Mouse (Mus musculus) stomach, embryonic 14.5 days (tissue): ENCODE measurements around the gene Asb2. TPM values are rescaled to one million over a fixed set of nuclear protein-coding genes. Genes with fewer than 3 reads are reported as not detected.

Source experiments
- ATAC-seq: fragments of 200-750 bp; cut with Nextera tagmentation; 2 replicates; pipeline ENCODE4 v1.8.0; 2017; ENCODE audit warnings: low read depth, moderate TSS enrichment; ENCODE audit not compliant: insufficient number of reproducible peaks, insufficient read depth, low FRiP score
- H3K27ac ChIP-seq: fragments of 300-500 bp; sonication (generic); 2 replicates; pipeline ENCODE4 v1.5.1; 2014; ENCODE audit warnings: mild to moderate bottlenecking, low read length, moderate library complexity, mixed read lengths
- H3K27me3 ChIP-seq: fragments of 300-500 bp; sonication (generic); 2 replicates; pipeline ENCODE4 v1.6.1; 2014; ENCODE audit warnings: low read length, control low read depth, mixed read lengths; ENCODE audit not compliant: control insufficient read depth, insufficient read depth
- H3K36me3 ChIP-seq: fragments of 300-500 bp; sonication (generic); 2 replicates; pipeline ENCODE4 v1.6.1; 2014; ENCODE audit warnings: mild to moderate bottlenecking, control low read depth, low read length, moderate library complexity, mixed read lengths; ENCODE audit not compliant: control insufficient read depth, insufficient read depth
- H3K4me1 ChIP-seq: fragments of 300-500 bp; sonication (generic); 2 replicates; pipeline ENCODE4 v1.6.1; 2014; ENCODE audit warnings: low read length, control low read depth, mixed read lengths; ENCODE audit not compliant: control insufficient read depth, insufficient read depth
- H3K4me2 ChIP-seq: fragments of 300-500 bp; sonication (generic); replicated peaks from 2 replicates; pipeline ENCODE4 v1.6.1; 2014; ENCODE audit warnings: low read depth, low read length, control low read depth
- H3K4me3 ChIP-seq: fragments of 300-500 bp; sonication (generic); 2 replicates; pipeline ENCODE4 v1.5.1; 2014; ENCODE audit warnings: low read depth, low read length, control low read depth
- H3K9ac ChIP-seq: fragments of 300-500 bp; sonication (generic); replicated peaks from 2 replicates; pipeline ENCODE4 v1.6.1; 2014; ENCODE audit warnings: low read depth, mild to moderate bottlenecking, control low read depth, low read length, moderate library complexity, mixed read lengths
- H3K9me3 ChIP-seq: fragments of 300-500 bp; sonication (generic); 2 replicates; pipeline ENCODE4 v1.6.1; 2016; ENCODE audit warnings: low read depth, low read length, control low read depth; ENCODE audit not compliant: control insufficient read depth
- WGBS: fragments of 180-500 bp; shearing (Covaris S2); extraction: QIAGEN DNeasy Blood & Tissue Kit; methylation state at CpG from one replicate; pipeline ENCODE4 v1.1.7; 2014; 5-methylcytosine and 5-hydroxymethylcytosine counted together
- polyA plus RNA-seq: library from polyadenylated mRNA; unstranded; fragments of >200 nt; fragmentation: Nextera tagmentation; extraction: Ambion mirVana; gene quantifications from 2 replicates; pipeline ENCODE4 v1.2.1, GENCODE M21; 2014

Gene Asb2
- 22.0 and 22.3 TPM in 2 replicates for polyA plus RNA-seq

DNA sequence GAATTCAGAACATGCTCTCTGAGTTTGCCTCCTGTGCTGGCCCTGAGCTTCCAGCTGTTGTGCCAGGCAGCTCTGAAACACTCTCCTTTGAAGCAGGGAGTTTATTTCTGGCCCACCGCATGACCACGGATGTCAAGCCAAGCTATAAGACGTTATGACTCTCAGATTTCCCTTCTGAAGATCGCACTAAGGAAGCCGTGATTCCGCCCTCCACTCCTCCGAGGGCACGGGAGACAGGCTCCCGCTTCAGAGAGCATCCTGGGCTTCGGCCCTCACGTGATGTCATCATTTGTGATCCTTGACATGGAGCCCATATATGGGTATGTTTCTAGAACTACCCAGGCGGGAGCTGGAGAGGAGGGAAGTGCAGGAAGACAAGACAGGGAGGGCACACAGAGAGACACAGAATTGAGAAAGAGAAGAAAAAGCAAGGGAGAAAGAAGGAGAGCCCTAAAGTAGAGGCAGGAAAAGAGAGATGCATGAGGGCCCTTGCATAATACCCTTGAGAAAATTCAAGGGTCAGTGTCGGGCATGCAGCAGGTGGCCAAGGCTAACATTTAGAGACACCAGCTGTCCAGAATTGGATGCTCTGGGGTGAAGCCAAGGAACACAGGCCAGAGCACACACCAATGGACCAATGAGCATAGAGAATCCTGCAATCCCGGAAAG lies at the start of gene Asb2:
Gene Asb2 (minus strand): TSS at position 256 of the 669 bp plus-strand sequence.
- Histone ChIP-seq H3K27ac (peak within 1 kb of the TSS; percentile 52), H3K4me1 (no peaks in the 10 kb centered on the region), H3K4me2 (no peak within 1 kb of the TSS), H3K36me3 (no peaks in the 10 kb centered on the region), H3K9ac (0 out of 2 replicates have a peak within 1 kb of the TSS, but pooled peaks have one; percentile 10), H3K27me3 (no peaks in the 10 kb centered on the region), H3K4me3 (0 out of 2 replicates have a peak within 1 kb of the TSS, but pooled peaks have one; percentile 2), H3K9me3 (no peaks in the 10 kb centered on the region)
- WGBS: 45% methylated on average over 14 of the region's 14 CpGs
- no peak; the same call in 1 of the 2 replicates for ATAC-seq

DNA sequence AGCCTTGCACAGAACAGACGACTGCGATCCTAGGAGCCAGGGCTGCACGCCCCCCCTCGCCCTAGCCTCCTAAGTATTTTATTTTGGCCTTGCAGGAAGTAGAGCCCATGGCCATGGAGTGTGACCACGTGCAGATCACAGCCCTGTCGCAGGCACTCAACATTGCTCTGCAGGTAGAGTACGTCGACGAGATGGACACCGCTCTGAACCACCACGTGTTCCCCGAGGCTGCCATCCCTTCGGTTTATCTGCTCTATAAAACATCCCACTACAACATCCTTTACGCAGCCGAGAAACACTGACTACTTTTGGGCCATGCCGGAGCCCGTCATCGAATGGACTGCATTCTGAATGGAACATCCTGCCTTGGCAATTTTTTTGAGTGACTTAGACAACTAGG lies 48.3 kb upstream of the Asb2 start:
- peaks cover 38% of the 10 kb centered on the region for H3K36me3 ChIP-seq
- no peak overlapping the region for H3K27ac ChIP-seq
- H3K4me3 ChIP-seq: no peak overlapping the region
- H3K4me2 ChIP-seq: no peak overlapping the region
- no peaks in the 10 kb centered on the region for H3K4me1 ChIP-seq
- H3K27me3 ChIP-seq: no peaks in the 10 kb centered on the region
- ATAC-seq: no peak
- no peaks in the 10 kb centered on the region for H3K9me3 ChIP-seq
- H3K9ac ChIP-seq: no peak overlapping the region
- WGBS: 89% methylated on average over 18 of the region's 18 CpGs

DNA sequence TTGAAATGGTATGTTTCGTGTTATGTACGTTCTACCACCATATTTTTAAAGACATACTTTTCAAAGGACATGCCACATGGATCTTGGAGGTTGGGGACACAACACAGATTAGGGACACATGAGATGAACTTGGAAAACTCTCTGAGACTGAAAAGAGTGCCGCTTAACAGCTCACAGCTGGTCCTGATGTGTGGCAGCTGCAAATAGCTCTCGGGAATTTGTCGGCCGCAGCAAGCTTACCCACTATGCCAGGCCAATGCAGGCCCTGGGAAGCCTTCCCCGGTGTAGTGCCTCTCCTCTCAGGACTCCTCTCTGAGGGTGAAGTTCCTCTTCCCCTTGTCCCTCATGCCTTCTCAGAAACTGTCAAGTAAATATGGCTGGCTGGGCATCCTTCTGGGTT lies 41.0 kb upstream of the Asb2 start:
- Histone ChIP-seq H3K9ac (no peak overlapping the region), H3K27me3 (no peaks in the 10 kb centered on the region), H3K9me3 (no peaks in the 10 kb centered on the region), H3K4me1 (no peaks in the 10 kb centered on the region), H3K36me3 (no peaks in the 10 kb centered on the region; the same call in 1 of the 2 replicates), H3K4me3 (no peak overlapping the region), H3K4me2 (no peak overlapping the region), H3K27ac (no peak overlapping the region)
- ATAC-seq: no peak
- WGBS: 65% methylated on average over 7 of the region's 7 CpGs

DNA sequence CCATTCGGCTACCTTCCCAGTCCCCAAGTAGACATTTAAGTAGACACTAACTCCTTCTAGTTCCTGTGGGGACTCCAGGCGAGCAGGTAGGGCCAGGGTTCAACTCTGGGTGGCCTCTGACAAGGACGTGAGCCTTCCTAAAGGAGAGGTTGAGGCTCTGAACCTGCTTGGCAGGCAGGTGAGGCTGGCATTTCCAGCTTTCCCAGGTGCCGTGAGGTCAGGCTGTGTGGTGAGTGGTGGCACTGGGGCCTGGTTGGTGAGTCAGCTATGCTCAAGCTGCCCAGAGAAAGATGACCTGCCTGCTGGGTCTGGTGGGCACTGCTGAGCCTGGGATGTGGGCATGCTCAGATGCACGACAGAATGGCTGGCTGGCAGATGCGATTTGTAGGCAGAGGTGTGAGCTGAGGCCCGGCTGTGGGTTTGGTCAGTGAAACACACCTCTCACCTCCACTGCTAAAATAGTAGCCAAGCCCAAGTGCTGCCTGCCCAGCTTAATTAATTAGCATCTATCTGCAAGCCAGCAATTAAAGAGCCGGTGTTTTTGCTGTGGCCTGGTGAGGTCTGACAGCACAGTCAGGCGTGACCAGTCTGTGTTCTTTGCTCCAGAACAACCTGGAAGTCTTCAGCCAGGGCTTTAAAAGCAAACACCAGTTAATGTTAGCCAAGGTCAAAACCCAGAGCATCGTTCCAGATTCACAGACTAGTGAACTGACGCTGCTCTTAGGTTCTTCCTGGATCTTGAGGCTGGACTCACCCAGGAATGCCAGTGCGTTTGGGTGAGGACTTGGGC lies 39.9 kb upstream of the Asb2 start:
- Histone ChIP-seq H3K36me3 (no peaks in the 10 kb centered on the region; the same call in 1 of the 2 replicates), H3K9ac (no peak overlapping the region), H3K9me3 (no peaks in the 10 kb centered on the region), H3K4me3 (no peak overlapping the region), H3K27me3 (no peaks in the 10 kb centered on the region), H3K27ac (no peak overlapping the region), H3K4me1 (no peaks in the 10 kb centered on the region), H3K4me2 (no peak overlapping the region)
- 62% methylated on average over 12 of the region's 12 CpGs for WGBS
- no peak for ATAC-seq

DNA sequence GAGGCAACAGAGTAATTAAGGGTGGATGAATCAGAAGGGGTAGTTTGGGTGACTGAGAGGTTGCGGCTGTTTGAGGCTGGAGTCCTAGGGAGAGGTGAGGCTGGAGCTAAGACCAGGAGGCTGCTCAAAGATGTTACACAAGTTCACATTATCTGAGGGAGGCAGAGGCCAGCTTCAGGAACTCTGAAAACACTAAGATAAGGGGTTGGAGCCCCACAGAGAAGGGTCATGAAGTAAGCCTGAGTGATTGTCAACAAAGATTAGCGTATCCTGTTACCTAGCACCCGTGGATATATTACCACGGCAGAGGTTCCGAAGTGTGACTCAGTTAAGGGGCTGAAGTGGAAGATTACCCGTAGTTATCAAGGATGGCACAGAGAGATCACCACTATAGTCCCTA lies 37.7 kb upstream of the Asb2 start:
- no peaks in the 10 kb centered on the region for H3K27me3 ChIP-seq
- no peaks in the 10 kb centered on the region for H3K4me1 ChIP-seq
- no peaks in the 10 kb centered on the region for H3K36me3 ChIP-seq
- no peaks in the 10 kb centered on the region for H3K9me3 ChIP-seq
- peak; percentile 54; the same call in 1 of the 2 replicates for ATAC-seq
- 25% methylated on average over 6 of the region's 6 CpGs for WGBS
- H3K27ac ChIP-seq: no peak overlapping the region
- no peak overlapping the region for H3K4me2 ChIP-seq
- H3K9ac ChIP-seq: no peak overlapping the region
- H3K4me3 ChIP-seq: no peak overlapping the region

DNA sequence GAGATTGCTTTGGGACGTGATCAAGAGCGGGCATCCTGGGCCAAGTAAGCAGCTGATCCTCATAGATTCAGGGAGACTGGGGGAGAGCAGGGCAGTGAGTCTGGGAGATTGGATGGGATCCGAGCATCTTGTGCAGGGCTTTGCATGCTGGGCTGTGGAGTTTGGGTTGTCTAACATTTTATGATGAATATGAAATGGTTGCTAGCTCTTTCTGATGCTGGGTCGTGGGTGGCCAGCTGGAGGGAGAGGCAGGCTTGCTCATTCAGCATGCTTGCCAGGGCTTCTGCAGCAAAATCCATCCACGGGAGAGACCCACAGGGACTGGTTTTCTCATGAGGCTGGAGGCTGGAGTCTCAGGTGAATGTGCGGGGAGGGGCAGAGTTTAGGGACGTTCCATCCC lies 35.3 kb upstream of the Asb2 start:
- WGBS: 58% methylated on average over 7 of the region's 7 CpGs
- no peaks in the 10 kb centered on the region for H3K27me3 ChIP-seq
- H3K27ac ChIP-seq: no peak overlapping the region
- H3K9ac ChIP-seq: no peak overlapping the region
- no peaks in the 10 kb centered on the region for H3K36me3 ChIP-seq
- no peak overlapping the region for H3K4me3 ChIP-seq
- no peaks in the 10 kb centered on the region for H3K4me1 ChIP-seq
- H3K9me3 ChIP-seq: no peaks in the 10 kb centered on the region
- no peak overlapping the region for H3K4me2 ChIP-seq
- no peak for ATAC-seq

DNA sequence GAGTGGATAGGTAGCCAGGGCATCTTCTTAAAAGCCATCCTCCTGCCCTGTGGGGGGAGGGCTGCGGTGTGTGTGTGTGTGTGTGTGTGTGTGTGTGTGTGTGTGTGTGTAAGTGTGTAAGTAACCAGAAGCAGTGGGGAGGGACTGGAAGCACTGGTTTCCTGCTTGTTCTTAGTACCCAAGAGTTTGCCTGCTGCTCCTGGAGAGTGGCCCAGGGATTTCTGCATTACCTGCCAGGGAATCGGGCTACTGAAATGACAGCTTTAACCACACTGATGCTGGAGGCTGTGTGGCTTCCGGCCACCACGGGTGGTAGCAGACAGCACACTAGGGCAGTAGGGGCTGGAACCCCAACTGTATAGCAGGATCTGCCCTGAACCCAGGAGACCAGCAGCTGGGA lies 34.2 kb upstream of the Asb2 start:
- WGBS: 66% methylated on average over 4 of the region's 4 CpGs
- Histone ChIP-seq H3K27ac (no peak overlapping the region), H3K4me3 (no peak overlapping the region), H3K9ac (no peak overlapping the region), H3K9me3 (no peaks in the 10 kb centered on the region), H3K27me3 (no peaks in the 10 kb centered on the region), H3K36me3 (no peaks in the 10 kb centered on the region), H3K4me1 (no peaks in the 10 kb centered on the region), H3K4me2 (no peak overlapping the region)
- no peak for ATAC-seq

DNA sequence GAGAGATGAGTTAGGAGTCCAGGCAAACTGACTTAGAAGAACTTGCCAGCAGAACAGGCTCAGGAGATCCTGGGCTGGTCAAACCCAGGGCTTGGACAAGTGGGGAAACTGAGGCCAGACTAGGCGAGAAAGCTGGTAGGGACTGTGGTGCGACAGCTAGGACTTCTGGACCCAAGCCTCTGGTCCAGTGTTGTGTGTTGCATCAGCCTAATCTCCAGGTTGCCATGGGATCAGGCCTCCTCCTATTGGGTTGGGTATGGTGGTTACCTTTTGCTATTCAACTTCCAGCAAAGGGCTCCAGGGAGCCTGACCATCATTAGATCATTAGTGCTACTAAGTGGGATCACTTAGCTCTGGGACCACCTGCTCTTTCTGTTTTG lies 33.5 kb upstream of the Asb2 start:
- no peak for ATAC-seq
- peak overlapping the region; percentile 61 for H3K4me3 ChIP-seq
- peak overlapping the region; percentile 61 for H3K4me2 ChIP-seq
- H3K36me3 ChIP-seq: no peaks in the 10 kb centered on the region
- H3K27ac ChIP-seq: no peak overlapping the region
- WGBS: 77% methylated on average over 2 of the region's 2 CpGs
- H3K4me1 ChIP-seq: no peaks in the 10 kb centered on the region
- H3K9ac ChIP-seq: peak overlapping the region; percentile 67
- no peaks in the 10 kb centered on the region for H3K9me3 ChIP-seq
- H3K27me3 ChIP-seq: no peaks in the 10 kb centered on the region
